In genomic region chr7:63965135-63965534, GRCm38 (mm10) we compare ENCODE assay signal across 9 mouse cellular contexts. TPM values are rescaled to one million over a fixed set of nuclear protein-coding genes. Genes with fewer than 3 reads are reported as not detected.
DNase-seq lines count a peak whose midpoint lies in the region; ATAC-seq lines count a peak whose summit lies in the region.
"Had no signal": no experiment of that assay in that cellular context is flagged by ENCODE, and none has a peak within 500 bp of the region (broad histone marks: within the 10 kb centered on the region; RNA-seq: fewer than 3 reads in every experiment).

No protein-coding gene starts in this region.

- peak; percentile 53 for ATAC-seq in intestine, embryonic 16.5 days
- peak; percentile 36; the same call in 1 of the 2 replicates for ATAC-seq in liver, embryonic 12.5 days
- peak; percentile 59 for ATAC-seq in monocyte, adult 5-6 weeks (replicated peaks; ENCODE audit: insufficient number of reproducible peaks, low FRiP score, low TSS enrichment, poor library complexity, severe bottlenecking)

- no peak overlapping the region for H3K4me2 ChIP-seq in intestine, embryonic 16.5 days (ENCODE audit: low read depth, low read length)
- H3K4me2 ChIP-seq in liver, embryonic 12.5 days, result no peak overlapping the region

- no peak overlapping the region for H3K9ac ChIP-seq in intestine, embryonic 16.5 days (ENCODE audit: low read depth, low read length)
- no peak overlapping the region for H3K9ac ChIP-seq in liver, embryonic 12.5 days

- H3K27ac ChIP-seq in embryonic facial prominence, embryonic 10.5 days (replicated peaks), result peak overlapping the region; percentile 26; the same call in 1 of the 2 replicates
- H3K27ac ChIP-seq in intestine, embryonic 16.5 days (ENCODE audit: low read length), result no peak overlapping the region
- H3K27ac ChIP-seq in liver, embryonic 12.5 days, result 0 out of 2 replicates have a peak overlapping the region, but pooled peaks have one; percentile 23

- H3K36me3 ChIP-seq in embryonic facial prominence, embryonic 10.5 days (replicated peaks), result no peaks in the 10 kb centered on the region
- H3K36me3 ChIP-seq in intestine, embryonic 16.5 days (ENCODE audit: control insufficient read depth, insufficient read depth, low read length), result no peaks in the 10 kb centered on the region
- no peaks in the 10 kb centered on the region for H3K36me3 ChIP-seq in liver, embryonic 12.5 days

- no peaks in the 10 kb centered on the region for H3K9me3 ChIP-seq in embryonic facial prominence, embryonic 10.5 days
- no peaks in the 10 kb centered on the region for H3K9me3 ChIP-seq in intestine, embryonic 16.5 days (ENCODE audit: control insufficient read depth, low read length)
- no peaks in the 10 kb centered on the region for H3K9me3 ChIP-seq in liver, embryonic 12.5 days (replicated peaks)

- 76% methylated on average over 2 of the region's 2 CpGs for whole genome bisulfite sequencing in embryonic facial prominence, embryonic 10.5 days
- 69% methylated on average over 2 of the region's 2 CpGs for WGBS in intestine, embryonic 16.5 days
- 65% methylated on average over 2 of the region's 2 CpGs for WGBS in liver, embryonic 12.5 days (ENCODE audit: insufficient replicate concordance)

- H3K27me3 ChIP-seq in embryonic facial prominence, embryonic 10.5 days (replicated peaks; ENCODE audit: low read depth, poor library complexity, severe bottlenecking), result no peaks in the 10 kb centered on the region
- no peaks in the 10 kb centered on the region for H3K27me3 ChIP-seq in intestine, embryonic 16.5 days (replicated peaks; ENCODE audit: control insufficient read depth, insufficient read depth, low read length)
- 0 out of 2 replicates have a peak, but pooled peaks cover 3% of the 10 kb centered on the region for H3K27me3 ChIP-seq in liver, embryonic 12.5 days (replicated peaks)

- H3K4me1 ChIP-seq in embryonic facial prominence, embryonic 10.5 days, result peaks cover 13% of the 10 kb centered on the region
- H3K4me1 ChIP-seq in intestine, embryonic 16.5 days (ENCODE audit: control insufficient read depth, insufficient read depth, low read length), result 0 out of 2 replicates have a peak, but pooled peaks cover 2% of the 10 kb centered on the region
- H3K4me1 ChIP-seq in liver, embryonic 12.5 days, result peaks cover 29% of the 10 kb centered on the region

- no peak overlapping the region for H3K4me3 ChIP-seq in embryonic facial prominence, embryonic 10.5 days
- no peak overlapping the region for H3K4me3 ChIP-seq in intestine, embryonic 16.5 days (ENCODE audit: low read length)
- H3K4me3 ChIP-seq in liver, embryonic 12.5 days, result no peak overlapping the region
- H3K4me3 ChIP-seq: erythroblast, embryonic 14.5 days had no signal

- peak; percentile 11 for DNase-seq in kidney, adult 9 months
- no peak for DNase-seq in kidney, adult 11 months
- DNase-seq in embryonic facial prominence, embryonic 10.5 days (ENCODE audit: low spot score), result no peak
- peak; percentile 70 to 88 for DNase-seq in heart, adult 18-20 months
- no peak for DNase-seq in adrenal gland, adult 8-10 months

RNA-seq across cellular contexts. Expression of gene Klf13, which starts 26.4 kb away (rescaled TPM):
- polyA plus RNA-seq in embryonic facial prominence, embryonic 10.5 days (2016; fragmentation: Nextera tagmentation; extraction: Ambion mirVana), result 22.1 and 23.9 TPM in 2 replicates
- 10 to 100 TPM; 42.9 to 59.3 TPM for total RNA-seq in heart, adult 18-20 months (2021)
- polyA plus RNA-seq in intestine, embryonic 16.5 days (2015; fragmentation: Nextera tagmentation; extraction: Ambion mirVana), result 23.1 and 23.3 TPM in 2 replicates
- polyA plus RNA-seq in liver, embryonic 12.5 days (2016; fragmentation: Nextera tagmentation; extraction: Ambion mirVana), result 17.7 and 20.8 TPM in 2 replicates
- total RNA-seq in monocyte, adult 5-6 weeks (2017), result 106 to 183 TPM (median 115 TPM) in 3 replicates
- 10 to 100 TPM; 56.8 to 83.6 (median 74.3) TPM for total RNA-seq in adrenal gland, adult 8-10 months (2022)

RNA-seq across cellular contexts. Expression of gene E030018B13Rik, which starts 48.5 kb away (rescaled TPM):
- not detected in 2 replicates for polyA plus RNA-seq in embryonic facial prominence, embryonic 10.5 days (2016; fragmentation: Nextera tagmentation; extraction: Ambion mirVana)
- not detected for total RNA-seq in heart, adult 18-20 months (2021)
- not detected in 2 replicates for polyA plus RNA-seq in intestine, embryonic 16.5 days (2015; fragmentation: Nextera tagmentation; extraction: Ambion mirVana)
- not detected in 2 replicates for polyA plus RNA-seq in liver, embryonic 12.5 days (2016; fragmentation: Nextera tagmentation; extraction: Ambion mirVana)
- total RNA-seq in monocyte, adult 5-6 weeks (2017), result 0.58 TPM in 1 of 3 replicates, not detected in the others
- total RNA-seq in adrenal gland, adult 8-10 months (2022), result under 1 TPM in 1 of 4 experiments, not detected in 3; 0.45 TPM
- polyA plus RNA-seq: erythroblast, embryonic 14.5 days had no signal

Comparison
In these comparisons a context has a peak if more than half of its experiments do, and no peak if none do; other contexts are left out.
1. DNase-seq: peak in kidney, adult 9 months (single experiment) and heart, adult 18-20 months (2 of 2); none in kidney, adult 11 months (single experiment), embryonic facial prominence, embryonic 10.5 days (single experiment) and adrenal gland, adult 8-10 months (single experiment).
2. Peak in every context shown above with its lines, with median percentiles within 50 percentile points of each other: ATAC-seq.